Mouse (Mus musculus): ENCODE measurements around the gene Mbd3. TPM values are rescaled to one million over a fixed set of nuclear protein-coding genes. Genes with fewer than 3 reads are reported as not detected.

The Mbd3 gene
- polyA plus RNA-seq, 1 experiment from 2014 or later: 166 TPM

DNA sequence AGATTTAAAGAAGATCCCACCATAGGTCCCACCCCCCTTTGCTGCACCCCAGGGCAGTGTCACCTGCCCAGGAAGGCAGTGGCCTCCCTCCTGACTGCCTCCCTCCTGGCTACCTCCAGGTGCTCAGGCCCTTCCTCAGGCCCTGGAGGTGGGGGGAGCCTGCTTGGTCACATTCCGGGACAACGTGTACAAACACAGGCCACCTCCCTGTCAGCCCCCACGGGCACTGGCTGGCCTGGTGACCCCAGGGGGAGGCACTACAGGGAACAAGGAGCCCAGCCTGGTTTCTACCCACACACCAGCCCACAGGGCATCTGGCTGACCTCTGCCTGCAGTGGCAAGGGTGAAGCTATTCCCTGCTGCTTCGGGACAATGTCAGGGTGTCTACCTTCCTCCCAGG, 38.6 kb upstream of the Mbd3 start:
- ATAC-seq (ENCODE audit: low FRiP score, low TSS enrichment) (no peak), DNase-seq (no peak)
- Histone ChIP-seq H3K36me3 (ENCODE audit: control insufficient read depth, insufficient read depth, low read length) (no peaks in the 10 kb centered on the region), H3K9me3 (ENCODE audit: control insufficient read depth, low read length) (no peaks in the 10 kb centered on the region), H3K4me1 (ENCODE audit: control insufficient read depth, insufficient read depth, low read length) (no peaks in the 10 kb centered on the region), H3K27ac (replicated peaks; ENCODE audit: low read depth, low read length) (no peak overlapping the region), H3K9ac (replicated peaks; ENCODE audit: low read length) (no peak overlapping the region; the same call in 1 of the 2 replicates), H3K4me2 (ENCODE audit: low read length) (no peak overlapping the region), H3K4me3 (replicated peaks; ENCODE audit: low read depth, low read length) (no peak overlapping the region), H3K27me3 (ENCODE audit: control insufficient read depth, insufficient read depth, low read length) (no peaks in the 10 kb centered on the region)
- 78% methylated on average over 4 of the region's 4 CpGs for WGBS

DNA sequence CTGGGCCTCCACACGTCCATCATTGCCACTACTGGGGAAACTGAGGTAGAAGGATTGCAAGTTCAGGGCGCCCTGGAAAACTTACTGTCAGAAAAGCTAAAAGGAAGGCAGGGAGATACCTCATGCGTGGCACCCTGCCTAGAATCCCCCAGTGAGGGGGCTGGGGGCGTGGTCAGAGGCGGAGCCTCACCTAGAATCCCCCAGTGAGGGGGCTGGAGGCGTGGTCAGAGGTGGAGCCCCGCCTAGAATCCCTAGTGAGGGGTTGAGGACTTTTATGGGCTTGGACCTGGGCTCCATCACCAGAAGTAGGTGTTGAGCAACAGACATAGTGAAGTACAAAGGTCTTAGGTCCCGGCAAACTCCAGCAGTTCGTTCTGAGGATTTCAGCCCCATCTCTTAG, 36.9 kb upstream of the Mbd3 start:
- DNase-seq: no peak
- Histone ChIP-seq H3K9me3 (ENCODE audit: control insufficient read depth, low read length) (no peaks in the 10 kb centered on the region), H3K4me3 (replicated peaks; ENCODE audit: low read depth, low read length) (no peak overlapping the region), H3K27ac (replicated peaks; ENCODE audit: low read depth, low read length) (no peak overlapping the region), H3K4me1 (ENCODE audit: control insufficient read depth, insufficient read depth, low read length) (peaks cover 13% of the 10 kb centered on the region), H3K36me3 (ENCODE audit: control insufficient read depth, insufficient read depth, low read length) (no peaks in the 10 kb centered on the region), H3K4me2 (ENCODE audit: low read length) (no peak overlapping the region), H3K9ac (replicated peaks; ENCODE audit: low read length) (no peak overlapping the region), H3K27me3 (ENCODE audit: control insufficient read depth, insufficient read depth, low read length) (no peaks in the 10 kb centered on the region)
- no peak for ATAC-seq (ENCODE audit: low FRiP score, low TSS enrichment)
- WGBS: 11% methylated on average over 9 of the region's 9 CpGs

DNA sequence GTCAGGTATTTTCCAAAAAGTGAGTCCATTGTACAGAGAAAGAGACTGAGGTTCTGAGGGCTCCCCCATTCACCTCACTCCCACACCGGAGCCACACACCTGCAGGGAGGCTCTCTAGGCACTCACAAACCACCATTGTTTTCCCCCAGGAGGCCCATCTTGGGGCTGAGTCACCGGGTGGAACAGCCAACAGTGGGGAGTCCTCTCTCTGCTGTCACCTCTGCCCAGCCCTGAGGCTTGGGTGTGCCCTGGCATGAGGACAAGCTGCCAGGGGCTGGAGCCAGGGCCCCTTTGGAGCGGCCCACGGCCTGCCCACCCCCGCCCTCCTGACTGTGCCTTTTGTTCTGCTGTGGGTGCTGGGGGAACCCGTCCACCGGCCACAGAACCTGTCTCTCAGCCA, 36.4 kb upstream of the Mbd3 start:
- Histone ChIP-seq H3K4me1 (ENCODE audit: control insufficient read depth, insufficient read depth, low read length) (peaks cover 14% of the 10 kb centered on the region), H3K9me3 (ENCODE audit: control insufficient read depth, low read length) (no peaks in the 10 kb centered on the region), H3K27me3 (ENCODE audit: control insufficient read depth, insufficient read depth, low read length) (no peaks in the 10 kb centered on the region), H3K36me3 (ENCODE audit: control insufficient read depth, insufficient read depth, low read length) (0 out of 2 replicates have a peak, but pooled peaks cover 4% of the 10 kb centered on the region), H3K27ac (replicated peaks; ENCODE audit: low read depth, low read length) (no peak overlapping the region), H3K9ac (replicated peaks; ENCODE audit: low read length) (no peak overlapping the region), H3K4me3 (replicated peaks; ENCODE audit: low read depth, low read length) (no peak overlapping the region), H3K4me2 (ENCODE audit: low read length) (no peak overlapping the region)
- no peak for ATAC-seq (ENCODE audit: low FRiP score, low TSS enrichment)
- DNase-seq: no peak
- 31% methylated on average over 7 of the region's 7 CpGs for WGBS

DNA sequence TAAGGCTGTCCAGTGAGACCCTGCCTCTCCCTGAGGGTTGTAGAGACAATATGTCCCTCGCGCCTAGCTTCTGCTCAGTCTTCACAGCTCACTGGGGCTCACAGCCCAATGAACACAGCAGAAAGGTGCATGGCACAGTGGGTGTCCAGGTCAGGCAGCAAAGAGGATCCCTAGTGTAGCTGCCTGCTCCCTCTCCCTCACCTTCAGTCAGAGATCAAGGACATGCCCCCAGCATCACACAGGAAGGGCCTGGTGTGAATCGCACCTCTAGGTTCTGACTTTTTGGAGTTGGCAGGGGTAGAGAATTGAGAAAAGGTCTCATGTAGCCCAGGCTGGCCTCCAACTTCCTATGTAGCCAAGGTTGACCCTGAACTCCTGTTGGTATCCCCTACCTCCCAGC, 35.5 kb upstream of the Mbd3 start:
- Histone ChIP-seq H3K9me3 (ENCODE audit: control insufficient read depth, low read length) (no peaks in the 10 kb centered on the region), H3K27me3 (ENCODE audit: control insufficient read depth, insufficient read depth, low read length) (no peaks in the 10 kb centered on the region), H3K36me3 (ENCODE audit: control insufficient read depth, insufficient read depth, low read length) (peaks cover 13% of the 10 kb centered on the region), H3K27ac (replicated peaks; ENCODE audit: low read depth, low read length) (no peak overlapping the region), H3K4me3 (replicated peaks; ENCODE audit: low read depth, low read length) (no peak overlapping the region), H3K9ac (replicated peaks; ENCODE audit: low read length) (no peak overlapping the region), H3K4me2 (ENCODE audit: low read length) (no peak overlapping the region), H3K4me1 (ENCODE audit: control insufficient read depth, insufficient read depth, low read length) (peaks cover 14% of the 10 kb centered on the region)
- DNase-seq (no peak), ATAC-seq (ENCODE audit: low FRiP score, low TSS enrichment) (no peak)
- WGBS: 78% methylated on average over 3 of the region's 3 CpGs

- H3K27me3 ChIP-seq (ENCODE audit: control insufficient read depth, insufficient read depth, low read length): no peaks in the 10 kb centered on the region
- 0 out of 2 replicates have a peak overlapping the region, but pooled peaks have one; percentile 2 for H3K4me2 ChIP-seq (ENCODE audit: low read length)
- H3K27ac ChIP-seq (replicated peaks; ENCODE audit: low read depth, low read length): no peak overlapping the region
- peaks cover 19% of the 10 kb centered on the region for H3K36me3 ChIP-seq (ENCODE audit: control insufficient read depth, insufficient read depth, low read length)
- H3K9me3 ChIP-seq (ENCODE audit: control insufficient read depth, low read length): no peaks in the 10 kb centered on the region
- ATAC-seq (ENCODE audit: low FRiP score, low TSS enrichment): peak; percentile 3; the same call in 1 of the 2 replicates
- H3K4me3 ChIP-seq (replicated peaks; ENCODE audit: low read depth, low read length): 0 out of 2 replicates have a peak overlapping the region, but pooled peaks have one; percentile 97
- peaks cover 14% of the 10 kb centered on the region for H3K4me1 ChIP-seq (ENCODE audit: control insufficient read depth, insufficient read depth, low read length)
- no peak for DNase-seq
- H3K9ac ChIP-seq (replicated peaks; ENCODE audit: low read length): no peak overlapping the region
- WGBS: 12% methylated on average over 8 of the region's 8 CpGs
Observed at GRCm38 (mm10) chr10:80434233-80434592, 34.9 kb upstream of the Mbd3 start.

DNA sequence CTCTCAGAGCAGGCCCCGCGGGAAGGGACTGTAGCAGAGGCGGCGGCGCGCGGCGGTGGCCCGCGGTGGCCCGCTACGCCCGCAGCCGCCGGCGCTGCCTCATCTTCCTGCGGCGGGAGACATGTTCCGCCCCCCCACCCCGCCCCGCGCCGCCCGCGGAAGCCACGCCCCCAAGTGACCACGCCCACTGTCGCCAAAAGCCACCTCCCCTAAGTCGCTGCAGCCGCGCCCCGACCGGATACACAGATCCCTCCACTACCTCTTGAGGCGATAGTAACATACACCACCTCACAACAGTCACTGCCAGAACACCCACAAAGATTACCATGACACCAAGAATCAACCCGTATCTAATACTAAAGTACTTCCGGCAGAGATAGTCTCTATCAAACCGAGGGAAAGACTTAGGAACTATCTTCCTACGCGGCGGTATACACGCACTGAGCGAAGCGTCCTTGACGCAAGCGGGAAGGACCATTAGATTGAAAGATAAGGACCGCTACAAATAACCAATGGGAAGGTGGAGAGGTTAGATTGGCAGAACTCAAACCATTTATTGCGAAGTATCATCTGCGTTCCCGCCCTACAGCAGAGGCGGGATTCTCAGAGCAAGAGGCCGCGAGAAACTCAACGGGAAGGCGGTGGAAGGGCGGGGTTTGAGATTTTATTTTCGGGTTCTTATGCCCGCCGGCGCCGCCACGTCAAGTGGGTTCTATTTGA, 34.3 kb upstream of the Mbd3 start, which contains the start of gene Tcf3:
Gene Tcf3 (minus strand): TSS at position 135 of the 720 bp plus-strand sequence.
- Histone ChIP-seq H3K4me3 (replicated peaks; ENCODE audit: low read depth, low read length) (peak within 1 kb of the TSS; percentile 97), H3K9me3 (ENCODE audit: control insufficient read depth, low read length) (no peaks in the 10 kb centered on the region), H3K4me1 (ENCODE audit: control insufficient read depth, insufficient read depth, low read length) (peaks cover 14% of the 10 kb centered on the region), H3K36me3 (ENCODE audit: control insufficient read depth, insufficient read depth, low read length) (peaks cover 23% of the 10 kb centered on the region), H3K9ac (replicated peaks; ENCODE audit: low read length) (peak within 1 kb of the TSS; percentile 90), H3K27ac (replicated peaks; ENCODE audit: low read depth, low read length) (peak within 1 kb of the TSS; percentile 95), H3K4me2 (ENCODE audit: low read length) (peak within 1 kb of the TSS; percentile 79), H3K27me3 (ENCODE audit: control insufficient read depth, insufficient read depth, low read length) (no peaks in the 10 kb centered on the region)
- ATAC-seq (ENCODE audit: low FRiP score, low TSS enrichment): peak; percentile 93
- under 1% methylated on average over 60 of the region's 61 CpGs for WGBS
- peak; percentile 99 for DNase-seq

DNA sequence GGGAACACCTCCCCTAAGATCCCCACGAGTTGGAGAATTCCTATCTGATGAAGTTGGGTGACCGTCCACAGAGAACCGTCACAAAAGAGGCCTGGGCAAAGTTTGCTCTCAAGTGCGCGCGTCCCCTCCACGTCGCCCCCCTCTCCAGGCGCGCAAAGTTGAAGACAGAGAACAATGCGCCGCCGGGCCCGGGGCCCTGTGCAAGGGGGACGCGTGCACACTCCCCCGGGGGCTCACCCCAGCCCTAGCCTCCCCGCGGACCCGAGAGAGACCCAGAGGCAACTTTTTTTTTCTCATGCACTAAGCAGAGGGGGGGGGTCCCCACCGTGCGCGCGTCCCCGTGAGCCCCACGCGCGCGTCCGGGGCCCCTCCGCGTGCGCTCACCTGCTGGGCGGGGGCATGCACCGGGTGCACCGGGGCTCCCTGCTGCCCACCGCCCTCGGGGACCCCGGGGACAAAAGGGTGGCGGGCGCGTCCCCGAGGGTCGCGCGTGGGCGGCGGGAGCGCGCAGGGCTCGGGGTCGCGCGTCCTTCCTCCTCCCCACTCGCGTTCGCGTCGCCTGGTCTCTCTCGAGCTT, 33.7 kb upstream of the Mbd3 start:
- Histone ChIP-seq H3K4me2 (ENCODE audit: low read length) (peak overlapping the region; percentile 79), H3K4me1 (ENCODE audit: control insufficient read depth, insufficient read depth, low read length) (peaks cover 14% of the 10 kb centered on the region), H3K4me3 (replicated peaks; ENCODE audit: low read depth, low read length) (peak overlapping the region; percentile 97), H3K9ac (replicated peaks; ENCODE audit: low read length) (peak overlapping the region; percentile 90), H3K36me3 (ENCODE audit: control insufficient read depth, insufficient read depth, low read length) (peaks cover 28% of the 10 kb centered on the region), H3K27ac (replicated peaks; ENCODE audit: low read depth, low read length) (peak overlapping the region; percentile 95), H3K9me3 (ENCODE audit: control insufficient read depth, low read length) (no peaks in the 10 kb centered on the region), H3K27me3 (ENCODE audit: control insufficient read depth, insufficient read depth, low read length) (no peaks in the 10 kb centered on the region)
- WGBS: under 1% methylated on average over 55 of the region's 60 CpGs
- DNase-seq (peak; percentile 77), ATAC-seq (ENCODE audit: low FRiP score, low TSS enrichment) (peak; percentile 36)

DNA sequence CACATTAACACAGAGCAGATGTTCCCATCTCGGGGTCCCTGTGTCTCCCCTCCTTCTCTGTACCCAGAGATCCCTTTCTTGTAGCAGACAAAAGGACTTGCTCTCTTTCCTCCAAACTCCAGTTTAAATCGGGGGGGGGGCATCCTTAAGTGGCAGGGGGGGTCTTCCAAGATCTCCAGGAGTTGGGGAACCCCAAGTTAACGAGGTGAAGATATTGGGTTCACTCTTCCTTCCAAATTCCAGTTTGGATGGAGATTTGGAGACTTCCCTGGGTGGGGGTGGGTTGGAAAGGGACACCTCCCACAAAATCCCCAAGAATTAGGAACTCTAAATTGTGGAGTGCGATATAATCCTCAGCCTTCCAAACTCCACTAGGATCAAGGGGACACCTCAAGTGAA, 33.0 kb upstream of the Mbd3 start:
- peak overlapping the region; percentile 49; the same call in 1 of the 2 replicates for H3K27ac ChIP-seq (replicated peaks; ENCODE audit: low read depth, low read length)

More for the DNA sequence above, 33.0 kb upstream of the Mbd3 start:
- Histone ChIP-seq H3K4me2 (ENCODE audit: low read length) (peak overlapping the region; percentile 79), H3K9ac (replicated peaks; ENCODE audit: low read length) (peak overlapping the region; percentile 90), H3K27me3 (ENCODE audit: control insufficient read depth, insufficient read depth, low read length) (no peaks in the 10 kb centered on the region), H3K4me1 (ENCODE audit: control insufficient read depth, insufficient read depth, low read length) (peaks cover 14% of the 10 kb centered on the region), H3K4me3 (replicated peaks; ENCODE audit: low read depth, low read length) (peak overlapping the region; percentile 97), H3K36me3 (ENCODE audit: control insufficient read depth, insufficient read depth, low read length) (peaks cover 35% of the 10 kb centered on the region), H3K9me3 (ENCODE audit: control insufficient read depth, low read length) (no peaks in the 10 kb centered on the region)
- WGBS: 2% methylated on average over 4 of the region's 4 CpGs
- DNase-seq (no peak), ATAC-seq (ENCODE audit: low FRiP score, low TSS enrichment) (no peak)
